ENCODE assay signal across 18 mouse cellular contexts in genomic region chr4:74201281-74201811, GRCm38 (mm10).
"Had no signal": no experiment of that assay in that cellular context is flagged by ENCODE, and none has a peak within 500 bp of the region (broad histone marks: within the 10 kb centered on the region; RNA-seq: fewer than 3 reads in every experiment).

No protein-coding gene starts in this region.

- H3K27ac ChIP-seq: midbrain, embryonic 10.5 days; midbrain, embryonic 12.5 days; neural tube, embryonic 13.5 days; neural tube, embryonic 15.5 days; stomach, embryonic 15.5 days; stomach, postnatal 0 days had no signal

- H3K27me3 ChIP-seq: midbrain, embryonic 12.5 days; neural tube, embryonic 13.5 days; neural tube, embryonic 15.5 days; stomach, embryonic 15.5 days had no signal

- DNase-seq: liver, postnatal 0 days; lung, embryonic 14.5 days; lung, postnatal 10 days; lung, postnatal 4 days; midbrain, embryonic 14.5 days; retina, postnatal 1 day; right cerebral cortex, adult 18-20 months; thymus, adult 2 months; thymus, postnatal 25 days; thymus, postnatal 4 days had no signal

- H3K9me3 ChIP-seq: midbrain, embryonic 10.5 days; midbrain, embryonic 12.5 days; neural tube, embryonic 13.5 days; neural tube, embryonic 15.5 days; stomach, embryonic 15.5 days had no signal

- ATAC-seq: liver, postnatal 0 days; midbrain, embryonic 16.5 days had no signal

- H3K4me3 ChIP-seq: midbrain, embryonic 10.5 days; midbrain, embryonic 12.5 days; myocyte; neural tube, embryonic 13.5 days; neural tube, embryonic 15.5 days; stomach, embryonic 15.5 days had no signal

- H3K36me3 ChIP-seq: midbrain, embryonic 10.5 days; midbrain, embryonic 12.5 days; neural tube, embryonic 13.5 days; neural tube, embryonic 15.5 days; stomach, embryonic 15.5 days had no signal

- H3K4me1 ChIP-seq: midbrain, embryonic 10.5 days; midbrain, embryonic 12.5 days; neural tube, embryonic 13.5 days; neural tube, embryonic 15.5 days; stomach, embryonic 15.5 days had no signal

- H3K4me2 ChIP-seq: lung, embryonic 14.5 days; midbrain, embryonic 12.5 days; neural tube, embryonic 13.5 days; neural tube, embryonic 15.5 days; stomach, embryonic 15.5 days had no signal

- H3K9ac ChIP-seq: liver, postnatal 0 days; lung, embryonic 14.5 days; midbrain, embryonic 12.5 days; neural tube, embryonic 13.5 days; neural tube, embryonic 15.5 days; stomach, embryonic 15.5 days had no signal
